Mouse (Mus musculus): ENCODE measurements around the gene Dpagt1. TPM values are rescaled to one million over a fixed set of nuclear protein-coding genes. Genes with fewer than 3 reads are reported as not detected.
A peak's percentile ranks its signal among the peaks of the same experiment; 100 is the strongest.
"Not testable (repeated sequence)": the region's sequence is repeated elsewhere in the genome, so short reads cannot be mapped to it uniquely, and the experiment has no call there.

Dpagt1 gene
- total RNA-seq, 2 experiments from 2014 or later, result 17.8 to 18.2 TPM

GRCm38 (mm10) chr9:44337436-44338169 lies 11.8 kb downstream of the Dpagt1 start:
- no peak for DNase-seq

GRCm38 (mm10) chr9:44338574-44338973 lies 12.8 kb downstream of the Dpagt1 start:
- DNase-seq, result no peak

- DNase-seq, result no peak
These were observed 15.7 kb downstream of the Dpagt1 start for GRCm38 (mm10) chr9:44341487-44341886.

GRCm38 (mm10) chr9:44342173-44342572 lies 16.4 kb downstream of the Dpagt1 start:
- DNase-seq, result no peak

- no peak for DNase-seq
These were observed 16.8 kb downstream of the Dpagt1 start for GRCm38 (mm10) chr9:44342605-44343004.

- DNase-seq, result peak; percentile 71 to 72
These were observed 17.5 kb downstream of the Dpagt1 start for GRCm38 (mm10) chr9:44343290-44343689.

- peak; percentile 96 to 98 for DNase-seq
These were observed 18.1 kb downstream of the Dpagt1 start, which contains the start of gene Hmbs for GRCm38 (mm10) chr9:44343781-44344421. Hmbs (minus strand) TSS chr9:44344228.

- DNase-seq, result no peak
These were observed 20.0 kb downstream of the Dpagt1 start for GRCm38 (mm10) chr9:44345570-44346433.

- DNase-seq, result no peak
These were observed 21.3 kb downstream of the Dpagt1 start for GRCm38 (mm10) chr9:44347166-44347565.

- no peak for DNase-seq
These were observed 21.8 kb downstream of the Dpagt1 start for GRCm38 (mm10) chr9:44347621-44348020.

GRCm38 (mm10) chr9:44348546-44348945 lies 22.7 kb downstream of the Dpagt1 start:
- no peak for DNase-seq

GRCm38 (mm10) chr9:44351396-44351795 lies 25.6 kb downstream of the Dpagt1 start:
- DNase-seq, result no peak

GRCm38 (mm10) chr9:44352337-44352736 lies 26.5 kb downstream of the Dpagt1 start:
- no peak for DNase-seq

- no peak for DNase-seq
These were observed 27.3 kb downstream of the Dpagt1 start for GRCm38 (mm10) chr9:44353142-44353541.

GRCm38 (mm10) chr9:44357207-44357606 lies 31.4 kb downstream of the Dpagt1 start:
- no peak for DNase-seq

GRCm38 (mm10) chr9:44361190-44361917 lies 35.5 kb downstream of the Dpagt1 start, which contains the start of gene Vps11:
Vps11 (minus strand) TSS chr9:44361670.
- peak; percentile 95 to 96 for DNase-seq

GRCm38 (mm10) chr9:44361931-44362330 lies 36.1 kb downstream of the Dpagt1 start:
- not testable (repeated sequence) for DNase-seq

GRCm38 (mm10) chr9:44364480-44364879 lies 38.7 kb downstream of the Dpagt1 start:
- DNase-seq, result no peak

GRCm38 (mm10) chr9:44373386-44373785 lies 47.6 kb downstream of the Dpagt1 start:
- no peak for DNase-seq

GRCm38 (mm10) chr9:44376141-44376540 lies 50.3 kb downstream of the Dpagt1 start:
- no peak for DNase-seq

GRCm38 (mm10) chr9:44377335-44377734 lies 51.5 kb downstream of the Dpagt1 start:
- not testable (repeated sequence) for DNase-seq

All from heart, adult 18-20 months (tissue).